Mouse (Mus musculus): ENCODE measurements around the gene Btbd35f25.
"Not testable (repeated sequence)": the region's sequence is repeated elsewhere in the genome, so short reads cannot be mapped to it uniquely, and the experiment has no call there.

Btbd35f25 gene

GRCm38 (mm10) chrX:31717056-31717455 lies at the start of gene Btbd35f25:
Gene Btbd35f25 (minus strand): TSS chrX:31717156.
- DNase-seq (ENCODE audit: low spot score) = not testable (repeated sequence)

- no peak for DNase-seq (ENCODE audit: low spot score)
These were observed 49.3 kb upstream of the Btbd35f25 start for GRCm38 (mm10) chrX:31766255-31766654.

GRCm38 (mm10) chrX:31764001-31764400 lies 47.0 kb upstream of the Btbd35f25 start:
- DNase-seq (ENCODE audit: low spot score) = no peak

- DNase-seq (ENCODE audit: low spot score) = no peak
These were observed 28.1 kb upstream of the Btbd35f25 start for GRCm38 (mm10) chrX:31745079-31745478.

GRCm38 (mm10) chrX:31736958-31737357 lies 20.0 kb upstream of the Btbd35f25 start:
- DNase-seq (ENCODE audit: low spot score) = no peak

All from urinary bladder, postnatal 10 days (tissue).